Mouse (Mus musculus) bone marrow macrophage, adult 2 months (primary cell): ENCODE measurements around the gene Ush2a.

Experiments
- CTCF ChIP-seq: IDR thresholded peaks from 2 replicates; pipeline ENCODE4 v1.5.1; 2012; ENCODE audit warnings: low read depth, mild to moderate bottlenecking, low read length, moderate library complexity
- POLR2A ChIP-seq: IDR thresholded peaks from 2 replicates; pipeline ENCODE4 v1.6.1; 2012; ENCODE audit warnings: mild to moderate bottlenecking, low read depth, low read length, borderline replicate concordance

- TF ChIP-seq CTCF (no peak), POLR2A (no peak)
These were observed 711.3 kb downstream of the Ush2a start for GRCm38 (mm10) chr1:188973078-188973477.
